Mouse (Mus musculus): Measurements from ENCODE around the gene Dpp8. TPM values are rescaled to one million over a fixed set of nuclear protein-coding genes. Genes with fewer than 3 reads are reported as not detected.
A peak's percentile ranks its signal among the peaks of the same experiment; 100 is the strongest.
"Not testable (repeated sequence)": the region's sequence is repeated elsewhere in the genome, so short reads cannot be mapped to it uniquely, and the experiment has no call there.

Dpp8 gene
- 100 to 1,000 TPM; 102 to 112 TPM for total RNA-seq (2021)
- long read RNA-seq, experiment 1, full-length matches to known transcripts, result 24 of 74 reads
- long read RNA-seq, experiment 1, partial matches to known transcripts, result 37 of 74 reads
- long read RNA-seq, experiment 1, other reads (novel, unspliced or antisense), result 13 of 74 reads
- long read RNA-seq, experiment 2, full-length matches to known transcripts, result 26 of 88 reads
- long read RNA-seq, experiment 2, partial matches to known transcripts, result 39 of 88 reads
- long read RNA-seq, experiment 2, other reads (novel, unspliced or antisense), result 23 of 88 reads

DNA sequence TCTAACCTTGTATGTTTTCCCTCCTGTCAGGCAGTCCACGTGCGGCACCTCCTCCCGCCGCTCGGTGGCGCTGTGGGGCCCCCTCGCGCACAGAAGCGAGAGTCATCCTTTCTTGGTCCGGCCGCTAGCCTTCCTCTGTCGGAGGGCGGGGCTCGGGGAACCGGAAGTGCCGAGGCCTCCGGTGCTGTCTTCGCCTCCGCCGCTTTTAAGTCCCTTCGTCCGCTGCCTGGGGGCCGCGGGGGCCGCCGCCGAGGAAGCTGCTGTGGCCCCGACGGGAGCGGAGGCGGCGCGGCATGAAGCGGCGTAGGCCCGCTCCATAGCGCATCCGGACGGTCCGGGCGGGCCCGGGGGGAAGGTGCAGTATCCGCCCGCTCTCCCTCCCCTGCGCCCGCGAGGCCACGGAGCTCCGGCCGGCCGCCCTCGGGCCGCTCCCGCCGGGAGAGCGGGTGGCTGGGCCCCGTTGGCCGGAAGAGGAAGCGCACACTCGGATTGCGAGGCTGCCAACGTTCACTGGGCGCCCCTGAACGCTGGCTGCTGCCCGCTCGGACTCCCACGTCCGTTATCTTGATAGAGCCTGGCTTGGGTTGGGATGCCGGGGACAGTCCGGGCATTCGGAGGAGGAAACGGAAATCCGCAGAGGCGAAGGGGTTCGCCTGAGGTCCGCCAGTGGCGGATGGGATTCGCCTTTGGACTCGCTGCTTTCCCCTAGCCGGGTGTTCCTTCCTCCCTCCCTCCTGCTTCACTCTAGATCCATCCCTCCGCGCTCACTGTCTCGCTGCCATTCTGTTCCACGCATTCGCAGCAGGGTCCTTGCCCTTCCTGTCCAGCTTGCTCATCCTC, at the start of gene Dpp8:
TSS of gene Dpp8 (plus strand) at position 146 of the 840 bp plus-strand sequence.
- peak; percentile 94 for DNase-seq
- intact Hi-C loops (cut with DNase I; ENCODE audit: low total_unique reads), result no loop called here

GRCm38 (mm10) chr9:64985037-64985794, 47.0 kb upstream of the Dpp8 start:
- intact Hi-C loops (cut with DNase I; ENCODE audit: low total_unique reads), result no loop called here

GRCm38 (mm10) chr9:64985807-64986206, 46.4 kb upstream of the Dpp8 start:
- intact Hi-C loops (cut with DNase I; ENCODE audit: low total_unique reads), result no loop called here

More at GRCm38 (mm10) chr9:64985037-64985794, 47.0 kb upstream of the Dpp8 start:
- no peak for DNase-seq

GRCm38 (mm10) chr9:64987651-64988050, 44.6 kb upstream of the Dpp8 start:
- DNase-seq, result no peak
- intact Hi-C loops (cut with DNase I; ENCODE audit: low total_unique reads), result no loop called here

More at GRCm38 (mm10) chr9:64985807-64986206, 46.4 kb upstream of the Dpp8 start:
- no peak for DNase-seq

DNA sequence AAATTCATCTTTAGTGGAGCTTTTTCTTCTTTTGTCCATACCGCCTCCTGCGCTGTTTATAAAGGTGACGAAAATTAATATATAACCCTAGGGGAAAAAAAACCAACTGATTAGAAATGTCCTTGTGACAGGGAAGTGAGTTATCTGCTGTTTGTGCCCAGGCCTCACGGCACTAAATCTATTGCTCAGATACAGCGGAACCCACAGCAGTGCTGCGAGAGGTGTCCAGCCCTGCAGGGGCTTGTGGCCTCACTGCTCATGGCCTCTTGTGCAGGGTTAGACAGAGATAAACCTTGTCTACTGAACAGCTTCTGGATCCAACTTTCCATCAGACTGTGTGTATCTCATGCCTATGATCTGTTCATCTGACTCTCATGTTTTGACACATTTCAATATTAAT, 43.8 kb upstream of the Dpp8 start:
- intact Hi-C loops (cut with DNase I; ENCODE audit: low total_unique reads), result no loop called here
- no peak for DNase-seq

- intact Hi-C loops (cut with DNase I; ENCODE audit: low total_unique reads), result no loop called here
- no peak for DNase-seq
Observed at GRCm38 (mm10) chr9:64990291-64990690, 41.9 kb upstream of the Dpp8 start.

- DNase-seq; intact Hi-C loops (cut with DNase I; ENCODE audit: low total_unique reads): not testable (repeated sequence)
Observed at GRCm38 (mm10) chr9:64995464-64995863, 36.8 kb upstream of the Dpp8 start.

GRCm38 (mm10) chr9:65001481-65001880, 30.7 kb upstream of the Dpp8 start:
- intact Hi-C loops (cut with DNase I; ENCODE audit: low total_unique reads), result no loop called here
- DNase-seq, result no peak

DNA sequence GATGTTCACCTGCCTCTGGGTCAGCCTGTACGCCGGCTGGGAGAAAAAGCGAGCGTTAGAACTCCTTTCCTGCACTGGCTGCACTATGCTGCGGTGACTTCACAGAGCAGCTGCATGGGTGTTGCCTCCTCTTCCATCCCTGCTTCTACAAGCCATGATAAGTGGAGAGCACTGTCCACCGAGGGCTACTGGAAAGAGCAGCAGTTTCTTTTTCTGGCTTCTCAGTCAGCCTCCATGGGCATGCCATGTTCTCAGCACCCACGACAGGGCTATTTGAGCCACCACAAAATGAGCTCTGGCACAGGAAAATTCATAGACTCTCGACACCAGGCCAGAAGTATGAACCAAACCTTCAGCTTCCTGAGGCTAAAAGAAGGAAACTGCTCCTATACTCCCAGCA, 26.5 kb upstream of the Dpp8 start:
- intact Hi-C loops (cut with DNase I; ENCODE audit: low total_unique reads), result no loop called here
- no peak for DNase-seq

DNA sequence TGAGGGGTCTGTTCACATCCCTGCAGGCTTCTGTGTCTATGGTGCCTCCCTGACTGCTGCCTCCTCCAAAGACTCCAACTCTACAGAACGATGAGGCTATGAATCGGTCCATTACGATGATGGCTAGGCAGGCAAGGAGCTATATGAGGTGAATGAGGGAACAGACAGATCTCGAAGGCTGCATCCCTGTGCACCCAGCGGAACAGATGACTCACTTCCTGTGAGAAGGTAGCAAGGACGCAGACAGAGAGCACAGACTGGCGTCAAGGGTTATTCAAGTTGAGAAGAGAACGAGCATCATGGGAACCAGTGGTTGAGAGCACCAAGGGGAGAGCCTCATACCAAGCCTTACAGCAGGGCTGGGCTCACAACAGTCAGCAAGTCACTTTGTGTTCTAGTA, 21.6 kb upstream of the Dpp8 start:
- intact Hi-C loops (cut with DNase I; ENCODE audit: low total_unique reads), result loop anchor here (5.0 kb wide), 1 partner anchor 112 kb away; no protein-coding TSS in a partner anchor
- no peak for DNase-seq

DNA sequence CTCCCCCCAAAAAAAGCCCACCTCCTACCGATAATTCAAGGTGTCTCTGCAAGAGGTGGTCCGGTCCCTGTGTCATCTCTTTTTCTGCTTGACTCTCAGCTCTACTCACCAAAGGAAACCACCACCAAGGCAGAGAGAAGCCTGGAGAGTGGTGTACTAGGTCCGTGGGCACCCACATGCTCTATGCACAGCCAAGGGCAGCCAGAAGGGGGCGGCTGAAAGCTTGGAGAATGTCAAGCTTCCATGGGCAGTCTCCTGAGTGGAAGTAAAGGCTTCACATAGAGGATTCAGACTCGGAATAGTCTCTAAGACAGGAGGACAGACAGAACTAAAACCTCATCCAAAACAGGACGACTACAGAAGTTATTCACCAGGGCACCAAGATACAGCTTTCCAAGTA, 20.9 kb upstream of the Dpp8 start:
- DNase-seq, result peak; percentile 47
- intact Hi-C loops (cut with DNase I; ENCODE audit: low total_unique reads), result loop anchor here (5.0 kb wide), 1 partner anchor 111 kb away; no protein-coding TSS in a partner anchor

GRCm38 (mm10) chr9:65015461-65016222, 16.6 kb upstream of the Dpp8 start:
- DNase-seq, result no peak
- intact Hi-C loops (cut with DNase I; ENCODE audit: low total_unique reads), result no loop called here

GRCm38 (mm10) chr9:65016241-65016977, 15.8 kb upstream of the Dpp8 start:
- DNase-seq, result no peak
- intact Hi-C loops (cut with DNase I; ENCODE audit: low total_unique reads), result no loop called here

DNA sequence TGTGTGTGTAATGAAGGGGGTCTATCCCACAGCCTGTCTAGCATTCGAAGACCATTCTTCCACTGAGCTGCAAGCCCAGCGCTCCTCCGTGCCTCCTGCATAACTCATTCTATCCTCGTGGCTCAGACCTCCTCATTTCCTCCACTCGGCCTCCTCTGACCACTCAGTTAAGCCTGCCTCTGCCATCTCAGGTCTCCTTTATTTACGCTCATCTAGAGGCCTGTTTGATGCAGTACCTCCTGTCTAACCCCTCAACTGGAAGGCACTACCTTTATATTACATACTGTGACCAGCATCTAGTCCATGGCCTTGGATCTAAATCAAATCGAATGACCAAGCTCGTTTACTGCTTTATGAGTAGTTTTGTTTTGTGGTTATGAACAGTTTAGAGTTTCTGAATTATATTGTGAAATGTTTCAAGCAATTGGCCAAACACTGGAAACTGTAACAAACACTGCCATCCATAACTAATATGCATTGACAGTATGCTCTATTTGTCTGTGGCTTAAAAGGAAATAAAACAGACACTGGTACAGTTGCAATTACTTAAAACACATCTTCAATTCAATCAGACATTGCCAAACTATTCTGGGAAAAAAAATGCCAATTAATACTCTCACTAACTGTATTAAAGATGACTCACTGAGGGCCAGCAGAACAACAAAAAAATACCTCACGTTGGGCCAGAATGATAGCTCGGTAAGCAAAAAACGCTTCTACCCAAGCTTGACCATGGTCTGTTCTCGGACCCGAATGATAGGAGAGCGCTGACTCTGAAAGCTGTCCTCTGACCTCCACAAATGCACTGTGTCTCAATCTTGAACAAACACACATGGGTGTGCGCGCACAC, 15.0 kb upstream of the Dpp8 start:
- intact Hi-C loops (cut with DNase I; ENCODE audit: low total_unique reads), result no loop called here
- no peak for DNase-seq

- intact Hi-C loops (cut with DNase I; ENCODE audit: low total_unique reads), result no loop called here
- no peak for DNase-seq
Observed at GRCm38 (mm10) chr9:65017896-65018295, 14.3 kb upstream of the Dpp8 start.

DNA sequence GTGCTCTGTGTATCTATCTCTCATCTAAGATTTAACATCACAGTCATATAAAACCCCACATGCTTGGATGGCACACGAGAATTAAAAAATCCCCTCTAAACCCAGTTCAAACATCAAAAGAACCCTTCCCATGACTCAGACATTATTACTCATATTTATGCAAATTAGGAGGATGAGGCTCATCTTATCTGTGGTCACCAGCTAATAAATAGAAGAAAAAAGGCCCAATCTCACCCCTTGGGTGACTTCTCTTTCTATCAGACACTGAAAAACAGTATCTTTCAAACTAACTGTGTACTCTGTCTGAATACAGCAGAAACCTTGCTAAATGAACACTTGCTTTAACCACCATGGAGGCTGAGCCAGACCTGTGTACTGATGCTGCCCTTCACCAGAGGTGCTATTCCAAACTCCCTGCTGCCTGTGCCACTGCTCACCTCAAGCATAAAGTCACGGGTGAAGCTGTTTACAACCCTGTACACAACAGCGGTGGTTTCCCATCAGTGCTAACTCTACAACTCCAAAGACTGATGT, 13.6 kb upstream of the Dpp8 start:
- no peak for DNase-seq
- intact Hi-C loops (cut with DNase I; ENCODE audit: low total_unique reads), result no loop called here

DNA sequence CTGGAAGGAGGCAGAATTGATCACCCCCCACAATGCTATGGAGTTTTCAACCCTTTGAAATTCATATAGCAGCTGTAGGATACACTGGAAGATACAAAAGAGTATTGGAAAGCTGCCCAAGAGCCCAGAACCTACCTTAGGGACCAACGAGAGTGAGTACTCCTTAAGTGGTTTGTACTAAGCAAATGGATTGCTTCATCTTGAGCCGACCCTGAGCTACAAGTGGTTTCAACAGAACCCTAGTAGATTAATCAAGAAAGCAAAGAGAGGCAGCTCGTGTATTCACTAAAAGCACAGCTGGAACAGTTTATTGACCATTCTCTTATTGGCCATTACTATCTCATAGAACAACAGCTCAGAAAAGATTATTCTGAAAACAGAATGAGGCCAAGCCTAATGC, 13.1 kb upstream of the Dpp8 start:
- DNase-seq, result no peak
- intact Hi-C loops (cut with DNase I; ENCODE audit: low total_unique reads), result no loop called here

DNA sequence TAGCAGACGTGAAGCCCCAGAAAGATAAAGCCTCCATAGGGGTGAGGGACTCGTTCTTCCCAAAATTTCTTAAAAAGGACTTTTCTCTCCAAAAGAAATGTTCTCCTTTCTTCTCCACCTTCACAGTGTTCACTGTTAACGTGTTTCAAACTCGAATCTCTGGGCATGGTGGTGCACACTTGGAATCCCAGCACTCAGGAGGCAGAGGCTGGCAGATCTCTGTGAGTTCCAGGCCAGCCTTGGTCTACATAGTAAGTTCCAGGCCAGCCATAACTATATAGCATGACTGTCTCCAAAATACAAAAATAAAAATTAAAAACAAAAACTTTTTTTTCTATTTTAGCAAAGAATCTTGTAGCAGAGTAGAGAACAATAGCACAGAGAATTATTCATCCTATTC, 12.1 kb upstream of the Dpp8 start:
- no peak for DNase-seq
- intact Hi-C loops (cut with DNase I; ENCODE audit: low total_unique reads), result no loop called here
